Mouse (Mus musculus): Measurements from ENCODE around the gene Zmynd12.

- TF ChIP-seq CTCF (IDR thresholded peaks at IDR 0.05; ENCODE audit: insufficient read depth, low read length), result no peak
- no peak for TF ChIP-seq POLR2A (IDR thresholded peaks at IDR 0.05; ENCODE audit: borderline replicate concordance, extremely low read depth, low read depth, low read length)
These were observed 33.4 kb upstream of the Zmynd12 start for GRCm38 (mm10) chr4:119389184-119389583.

All from lung, adult 2 months (tissue).